Mouse (Mus musculus) cortical plate, adult 2 months (tissue): ENCODE data around the gene Tcp11l2. TPM values are rescaled to one million over a fixed set of nuclear protein-coding genes. Genes with fewer than 3 reads are reported as not detected.

Experiments used
- H3K27ac ChIP-seq: fragments of 200-500 bp; 2 replicates; pipeline ENCODE4 v1.5.1; 2012; ENCODE audit warnings: low read length, control low read depth, inconsistent platforms; ENCODE audit not compliant: insufficient read depth
- H3K4me1 ChIP-seq: fragments of 200-500 bp; 2 replicates; pipeline ENCODE4 v1.6.1; 2011; ENCODE audit warnings: low read length; ENCODE audit not compliant: control insufficient read depth, insufficient read depth
- H3K4me3 ChIP-seq: fragments of 200-500 bp; 2 replicates; pipeline ENCODE4 v1.5.1; 2011; ENCODE audit warnings: mild to moderate bottlenecking, low read length, control low read depth; ENCODE audit not compliant: insufficient read depth
- CTCF ChIP-seq: fragments of 200-500 bp; IDR thresholded peaks from 2 replicates; pipeline ENCODE4 v1.5.1; 2011; ENCODE audit warnings: mild to moderate bottlenecking, control low read depth, low read length; ENCODE audit not compliant: insufficient read depth; ENCODE audit errors: extremely low read depth
- POLR2A ChIP-seq: fragments of 200-500 bp; IDR thresholded peaks from 2 replicates; pipeline ENCODE4 v1.6.1; 2011; ENCODE audit warnings: mild to moderate bottlenecking, low read length, control low read depth; ENCODE audit not compliant: insufficient read depth; ENCODE audit errors: extremely low read depth
- polyA plus RNA-seq: library from polyadenylated mRNA; depleted of rRNA; stranded (reverse); fragments of >200 nt; gene quantifications from 2 replicates; pipeline ENCODE4 v1.2.3, GENCODE M21; 2012; rRNA removed

Gene Tcp11l2
- polyA plus RNA-seq, 1 experiment, result 22.0 TPM

DNA sequence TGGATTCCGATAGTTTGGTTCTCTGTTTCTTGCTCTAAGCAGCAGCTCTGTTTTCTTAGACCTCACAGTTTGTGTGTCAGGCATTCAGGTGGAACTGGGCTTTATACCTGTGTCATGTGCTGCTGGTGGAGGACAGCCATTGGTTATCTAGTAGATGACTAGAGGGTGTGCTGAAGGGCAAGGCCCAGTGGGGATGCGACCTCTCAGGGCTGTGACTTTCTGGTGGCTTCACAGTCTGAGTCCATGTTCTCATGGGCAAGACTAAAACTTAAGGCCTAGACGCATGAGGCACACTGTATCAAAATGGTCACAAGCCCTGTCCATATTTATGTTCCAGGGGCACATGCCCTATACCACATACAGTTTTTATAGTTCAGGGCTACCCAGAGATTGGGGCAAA is 82.9 kb downstream of the Tcp11l2 start:
- no peak overlapping the region for H3K4me3 ChIP-seq
- no peaks in the 10 kb centered on the region for H3K4me1 ChIP-seq
- TF ChIP-seq POLR2A (no peak), CTCF (no peak)
- H3K27ac ChIP-seq, result no peak overlapping the region

DNA sequence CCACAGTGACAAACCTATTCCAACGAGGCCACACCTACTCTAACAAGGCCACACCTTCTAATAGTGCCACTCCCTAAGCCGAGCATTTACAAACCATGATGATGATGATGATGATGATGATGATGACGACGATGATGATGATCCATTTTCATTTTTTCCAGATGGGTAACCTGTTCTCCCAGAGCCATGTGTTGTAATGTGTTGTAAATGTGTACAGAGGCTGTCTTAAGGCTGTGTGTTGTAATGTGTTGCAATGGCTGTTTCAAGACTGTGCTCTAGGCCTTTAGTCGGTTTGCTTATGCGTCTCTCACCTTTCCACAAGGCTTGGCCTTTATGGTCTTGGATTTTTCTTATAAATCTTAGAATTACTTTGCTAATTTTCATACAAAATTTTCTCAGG is 85.7 kb downstream of the Tcp11l2 start:
- TF ChIP-seq POLR2A (no peak), CTCF (no peak)

More for the DNA sequence above, 85.7 kb downstream of the Tcp11l2 start:
- H3K4me3 ChIP-seq, result no peak overlapping the region
- H3K4me1 ChIP-seq, result no peaks in the 10 kb centered on the region
- H3K27ac ChIP-seq, result no peak overlapping the region

Other genes starting within 250 kb of the Tcp11l2 start
- 39.2 and 43.7 TPM in 2 replicates for gene Nuak1, start 136.0 kb upstream of the Tcp11l2 start, polyA plus RNA-seq
- 13.2 and 14.1 TPM in 2 replicates for gene Ckap4, start 42.6 kb upstream of the Tcp11l2 start, polyA plus RNA-seq
- gene Polr3b, start 45.7 kb downstream of the Tcp11l2 start, polyA plus RNA-seq, result 7.1 and 7.3 TPM in 2 replicates
- gene Rfx4, start 179.4 kb downstream of the Tcp11l2 start, polyA plus RNA-seq, result 12.2 and 14.3 TPM in 2 replicates